Mouse (Mus musculus) lung, adult 2 months (tissue): ENCODE results near the gene Ankrd16. TPM values are rescaled to one million over a fixed set of nuclear protein-coding genes. Genes with fewer than 3 reads are reported as not detected.

Experiments used
- DNase-seq: peaks from one replicate; pipeline ENCODE4 v3.0.0; 2022
- H3K4me1 ChIP-seq: fragments of 200-500 bp; 2 replicates; pipeline ENCODE4 v1.6.1; 2011; ENCODE audit warnings: low read length; ENCODE audit not compliant: control insufficient read depth, insufficient read depth
- H3K4me3 ChIP-seq: fragments of 200-500 bp; replicated peaks from 2 replicates; pipeline ENCODE3; 2011; ENCODE audit warnings: low read depth, mild to moderate bottlenecking, control low read depth, low read length; ENCODE audit errors: extremely low read depth
- CTCF ChIP-seq: fragments of 200-500 bp; IDR thresholded peaks from 2 replicates; pipeline ENCODE4 v1.5.1; 2011; ENCODE audit warnings: mild to moderate bottlenecking, low read length, control low read depth; ENCODE audit not compliant: insufficient read depth
- POLR2A ChIP-seq: fragments of 200-500 bp; IDR thresholded peaks from 2 replicates; pipeline ENCODE4 v1.6.1; 2011; ENCODE audit warnings: low read depth, mild to moderate bottlenecking, control low read depth, low read length, borderline replicate concordance; ENCODE audit errors: extremely low read depth
- WGBS: fragments of 180-500 bp; shearing (Covaris S2); methylation state at CpG from one replicate; pipeline ENCODE4 v1.1.7; 2018; 5-methylcytosine and 5-hydroxymethylcytosine counted together
- polyA plus RNA-seq: library from polyadenylated mRNA; depleted of rRNA; stranded (reverse); fragments of >200 nt; gene quantifications from 2 replicates; pipeline ENCODE4 v1.2.3, GENCODE M21; 2012

The Ankrd16 gene
- polyA plus RNA-seq, 1 experiment, result 53.1 TPM

GRCm38 (mm10) chr2:11767161-11767545 is 10.5 kb upstream of the Ankrd16 start:
- H3K4me3 ChIP-seq, result no peak overlapping the region
- TF ChIP-seq CTCF (no peak), POLR2A (no peak)
- DNase-seq, result no peak
- WGBS, result 81% methylated on average over 10 of the region's 10 CpGs
- no peaks in the 10 kb centered on the region for H3K4me1 ChIP-seq

- 58% methylated on average over 4 of the region's 4 CpGs for WGBS
- H3K4me1 ChIP-seq, result peaks cover 3% of the 10 kb centered on the region
- DNase-seq, result no peak
- TF ChIP-seq CTCF, result no peak
- TF ChIP-seq POLR2A, result no peak
- no peak overlapping the region for H3K4me3 ChIP-seq
Measured at GRCm38 (mm10) chr2:11771701-11772100, 6.0 kb upstream of the Ankrd16 start.

GRCm38 (mm10) chr2:11772401-11772800 is 5.3 kb upstream of the Ankrd16 start:
- DNase-seq, result no peak
- Histone ChIP-seq H3K4me3 (no peak overlapping the region), H3K4me1 (peaks cover 3% of the 10 kb centered on the region)
- 80% methylated on average over 4 of the region's 4 CpGs for WGBS
- no peak for TF ChIP-seq CTCF
- TF ChIP-seq POLR2A, result no peak

GRCm38 (mm10) chr2:11774426-11774825 is 3.2 kb upstream of the Ankrd16 start:
- DNase-seq, result no peak
- TF ChIP-seq CTCF (no peak), POLR2A (no peak)
- Histone ChIP-seq H3K4me3 (no peak overlapping the region), H3K4me1 (peaks cover 3% of the 10 kb centered on the region)
- 90% methylated on average over 10 of the region's 10 CpGs for WGBS

GRCm38 (mm10) chr2:11775121-11775520 is 2.6 kb upstream of the Ankrd16 start:
- DNase-seq, result no peak
- TF ChIP-seq POLR2A (no peak), CTCF (no peak)
- 67% methylated on average over 5 of the region's 5 CpGs for WGBS
- peaks cover 3% of the 10 kb centered on the region for H3K4me1 ChIP-seq
- no peak overlapping the region for H3K4me3 ChIP-seq

- peaks cover 3% of the 10 kb centered on the region for H3K4me1 ChIP-seq
- H3K4me3 ChIP-seq, result peak overlapping the region; percentile 84
- WGBS, result 33% methylated on average over 8 of the region's 8 CpGs
- no peak for DNase-seq
- TF ChIP-seq CTCF (no peak), POLR2A (no peak)
Measured at GRCm38 (mm10) chr2:11776415-11776814, 1.3 kb upstream of the Ankrd16 start.

- under 1% methylated on average over 43 of the region's 43 CpGs for WGBS
- Histone ChIP-seq H3K4me1 (peaks cover 3% of the 10 kb centered on the region), H3K4me3 (peak overlapping the region; percentile 91)
- DNase-seq, result peak; percentile 81
- TF ChIP-seq POLR2A, result no peak
- 0 out of 2 replicates have a peak, but pooled peaks have one; percentile 1 for TF ChIP-seq CTCF
Measured at GRCm38 (mm10) chr2:11778087-11778823, 579 bp downstream of the Ankrd16 start.

- Histone ChIP-seq H3K4me3 (no peak overlapping the region), H3K4me1 (no peaks in the 10 kb centered on the region)
- 85% methylated on average over 6 of the region's 6 CpGs for WGBS
- DNase-seq, result no peak
- TF ChIP-seq POLR2A (no peak), CTCF (no peak)
Measured at GRCm38 (mm10) chr2:11784159-11784558, 6.5 kb downstream of the Ankrd16 start.

- no peak for DNase-seq
- TF ChIP-seq POLR2A, result no peak
- no peak for TF ChIP-seq CTCF
- no peak overlapping the region for H3K4me3 ChIP-seq
- WGBS, result 71% methylated on average over 4 of the region's 4 CpGs
- no peaks in the 10 kb centered on the region for H3K4me1 ChIP-seq
Measured at GRCm38 (mm10) chr2:11794668-11795067, 17.0 kb downstream of the Ankrd16 start.

- Histone ChIP-seq H3K4me3 (no peak overlapping the region), H3K4me1 (no peaks in the 10 kb centered on the region)
- WGBS, result 72% methylated on average over 5 of the region's 5 CpGs
- no peak for DNase-seq
- TF ChIP-seq POLR2A (no peak), CTCF (no peak)
Measured at GRCm38 (mm10) chr2:11797930-11798364, 20.3 kb downstream of the Ankrd16 start.
